Mouse (Mus musculus) testis, adult 2 months (tissue): ENCODE results near the gene Lemd1. TPM values are rescaled to one million over a fixed set of nuclear protein-coding genes. Genes with fewer than 3 reads are reported as not detected.
A peak's percentile ranks its signal among the peaks of the same experiment; 100 is the strongest.

ENCODE experiments used
- H3K27ac ChIP-seq: fragments of 200-500 bp; 2 replicates; pipeline ENCODE4 v1.5.1; 2012; ENCODE audit warnings: low read depth, low read length; ENCODE audit not compliant: control insufficient read depth, insufficient read depth
- H3K27me3 ChIP-seq: fragments of 200-500 bp; 2 replicates; pipeline ENCODE4 v1.6.1; 2012; ENCODE audit warnings: mild to moderate bottlenecking, low read length, moderate library complexity; ENCODE audit not compliant: control insufficient read depth, insufficient read depth
- H3K36me3 ChIP-seq: fragments of 200-500 bp; 2 replicates; pipeline ENCODE4 v1.6.1; 2012; ENCODE audit warnings: mild to moderate bottlenecking, low read length; ENCODE audit not compliant: control insufficient read depth, insufficient read depth
- H3K4me1 ChIP-seq: fragments of 200-500 bp; 2 replicates; pipeline ENCODE4 v1.6.1; 2012; ENCODE audit warnings: low read length; ENCODE audit not compliant: control insufficient read depth, insufficient read depth
- H3K4me3 ChIP-seq: fragments of 200-500 bp; 2 replicates; pipeline ENCODE4 v1.5.1; 2012; ENCODE audit warnings: low read depth, mild to moderate bottlenecking, low read length, moderate library complexity, mixed read lengths; ENCODE audit not compliant: control insufficient read depth
- CTCF ChIP-seq: fragments of 200-500 bp; IDR thresholded peaks from 2 replicates; pipeline ENCODE4 v1.5.1; 2012; ENCODE audit warnings: low read depth, mild to moderate bottlenecking, inconsistent platforms, low read length, moderate library complexity; ENCODE audit not compliant: control insufficient read depth, insufficient read depth, insufficient replicate concordance
- POLR2A ChIP-seq: fragments of 200-500 bp; IDR thresholded peaks from 2 replicates; pipeline ENCODE4 v1.6.1; 2012; ENCODE audit warnings: low read depth, mild to moderate bottlenecking, inconsistent platforms, low read length, moderate library complexity; ENCODE audit not compliant: control insufficient read depth
- polyA plus RNA-seq: library from polyadenylated mRNA; depleted of rRNA; stranded (reverse); fragments of >200 nt; gene quantifications from 2 replicates; pipeline ENCODE4 v1.2.3, GENCODE M21; 2012; rRNA removed

Lemd1 gene
- 162 and 173 TPM in 2 replicates for polyA plus RNA-seq

DNA sequence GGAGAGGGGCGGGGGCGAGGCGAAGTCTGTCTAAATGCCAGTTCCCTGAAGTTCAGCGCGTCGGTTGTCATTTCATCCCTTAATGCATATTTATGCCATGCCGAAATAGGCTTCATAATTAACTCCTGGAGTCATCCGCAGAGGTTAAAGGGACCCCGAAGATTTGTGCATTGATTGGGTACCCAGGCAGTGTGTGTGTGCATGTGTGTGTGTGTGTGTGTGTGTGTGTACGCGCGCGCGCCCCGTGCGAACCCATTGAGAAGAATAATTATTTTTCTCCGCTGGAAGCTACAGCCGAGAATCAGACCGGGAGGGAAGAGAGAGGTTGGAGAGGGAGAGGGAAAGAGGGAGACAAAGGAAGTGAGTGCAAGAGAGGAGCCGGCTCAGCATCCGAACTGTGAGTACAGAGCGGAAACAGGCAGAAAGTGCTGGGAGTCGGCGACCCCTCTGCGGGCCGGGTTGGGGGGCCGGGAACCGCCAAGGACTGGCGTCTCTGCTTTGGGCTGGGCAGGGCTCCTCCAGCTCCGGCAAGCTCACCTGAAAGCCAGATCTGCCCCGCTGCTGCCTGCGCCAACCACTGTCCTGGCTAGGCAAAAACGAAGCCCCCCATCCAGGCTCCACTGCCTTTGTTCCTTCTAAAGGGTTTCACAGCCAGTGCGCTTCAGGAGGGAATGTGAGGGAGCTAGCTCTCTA is at the start of gene Lemd1, which contains the start of gene AC124108.1:
TSS of gene Lemd1 (plus strand) at position 339 of the 693 bp plus-strand sequence.
TSS of gene AC124108.1 (plus strand) at position 365 of the 693 bp plus-strand sequence.
- Histone ChIP-seq H3K27me3 (peaks cover 7% of the 10 kb centered on the region; the same call in 1 of the 2 replicates), H3K4me1 (peaks cover 16% of the 10 kb centered on the region), H3K27ac (no peak within 1 kb of the TSS), H3K36me3 (no peaks in the 10 kb centered on the region), H3K4me3 (peak within 1 kb of the TSS; percentile 82)
- no peak for TF ChIP-seq POLR2A
- TF ChIP-seq CTCF: no peak

DNA sequence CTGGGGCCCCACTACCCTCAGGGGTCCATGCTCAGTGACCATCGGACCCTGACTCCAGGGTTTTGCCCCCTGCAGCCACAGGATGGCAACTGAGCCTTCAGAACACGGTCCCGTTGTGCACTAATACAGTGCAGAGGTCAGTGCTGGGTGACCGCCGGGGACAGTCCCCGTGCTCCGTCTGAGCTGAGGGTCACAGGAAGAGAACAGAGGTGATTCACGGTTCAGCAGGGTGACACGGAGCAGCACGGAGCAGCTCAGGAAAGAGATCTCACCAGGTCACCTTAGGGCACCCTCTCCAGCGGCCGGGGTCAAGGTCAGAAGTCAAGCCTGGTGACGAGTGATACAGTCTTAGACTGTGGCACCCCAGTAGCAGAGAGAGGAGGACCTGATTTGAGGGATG is 49.5 kb upstream of the Lemd1 start:
- TF ChIP-seq POLR2A (no peak), CTCF (no peak)
- no peaks in the 10 kb centered on the region for H3K36me3 ChIP-seq
- no peak overlapping the region for H3K4me3 ChIP-seq
- no peaks in the 10 kb centered on the region for H3K27me3 ChIP-seq
- H3K27ac ChIP-seq: no peak overlapping the region
- H3K4me1 ChIP-seq: peaks cover 7% of the 10 kb centered on the region

DNA sequence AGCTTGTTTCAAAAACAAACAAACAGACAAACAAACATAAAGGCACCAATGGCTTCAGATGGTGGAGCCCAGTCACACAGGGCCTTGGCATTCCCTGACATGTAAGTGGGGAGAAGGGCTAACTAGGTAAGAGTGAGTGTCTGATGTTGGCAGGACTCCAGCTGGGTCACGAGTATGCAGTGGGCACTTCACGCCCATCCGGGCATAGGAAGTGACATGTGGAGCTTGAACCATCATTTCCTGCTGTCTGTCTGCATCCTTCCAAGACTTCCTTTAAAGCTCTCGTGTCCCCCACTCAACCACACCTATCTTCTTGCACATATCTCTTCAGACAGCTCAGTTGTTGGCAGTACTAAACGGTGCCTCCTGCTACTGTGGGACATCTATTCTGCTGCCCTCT is 48.2 kb upstream of the Lemd1 start:
- H3K4me3 ChIP-seq: peak overlapping the region; percentile 65
- no peaks in the 10 kb centered on the region for H3K36me3 ChIP-seq
- no peaks in the 10 kb centered on the region for H3K27me3 ChIP-seq
- H3K27ac ChIP-seq: no peak overlapping the region
- peaks cover 7% of the 10 kb centered on the region for H3K4me1 ChIP-seq
- TF ChIP-seq CTCF (no peak), POLR2A (no peak)

DNA sequence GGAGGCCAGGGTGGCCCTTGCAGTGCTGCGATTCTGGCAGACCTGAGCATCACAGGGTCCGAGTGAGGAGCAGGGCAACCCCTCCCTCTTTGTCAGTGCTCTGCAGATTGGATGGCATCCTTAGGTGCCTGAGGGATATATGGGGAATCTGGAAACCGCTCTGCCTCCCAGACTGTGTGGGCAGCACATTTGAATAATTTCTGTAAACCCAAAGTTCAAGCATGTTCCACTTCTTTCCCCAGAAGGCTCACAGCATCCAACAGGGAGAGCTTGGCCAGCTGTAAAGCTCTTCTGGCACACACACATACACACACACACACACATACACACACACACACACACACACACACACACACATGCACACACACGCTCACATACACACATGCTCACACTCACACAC is 47.5 kb upstream of the Lemd1 start:
- peaks cover 4% of the 10 kb centered on the region for H3K4me1 ChIP-seq
- no peak overlapping the region for H3K27ac ChIP-seq
- H3K36me3 ChIP-seq: no peaks in the 10 kb centered on the region
- peak overlapping the region; percentile 65 for H3K4me3 ChIP-seq
- TF ChIP-seq POLR2A (no peak), CTCF (no peak)
- no peaks in the 10 kb centered on the region for H3K27me3 ChIP-seq

DNA sequence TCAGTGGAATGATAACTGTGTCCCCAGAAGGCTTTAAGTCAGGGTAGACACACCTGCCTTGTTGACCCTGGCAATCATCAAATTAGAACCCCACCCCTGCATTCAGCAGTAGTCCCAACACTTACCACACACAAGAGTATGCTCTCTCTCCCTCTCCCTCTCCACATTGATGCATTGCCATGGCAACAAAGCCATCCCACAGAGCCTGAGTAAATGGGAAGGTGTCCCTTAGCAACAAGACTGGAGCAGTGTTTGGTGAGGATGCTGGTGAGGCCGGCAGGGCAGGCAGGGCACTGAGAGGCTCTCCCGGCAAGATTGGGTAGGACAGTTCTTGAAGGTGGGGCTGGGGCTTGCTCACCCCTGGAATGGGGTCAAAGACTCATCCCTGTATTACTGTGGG is 47.0 kb upstream of the Lemd1 start:
- TF ChIP-seq CTCF (no peak), POLR2A (no peak; the same call in 1 of the 2 replicates)
- no peak overlapping the region for H3K27ac ChIP-seq

DNA sequence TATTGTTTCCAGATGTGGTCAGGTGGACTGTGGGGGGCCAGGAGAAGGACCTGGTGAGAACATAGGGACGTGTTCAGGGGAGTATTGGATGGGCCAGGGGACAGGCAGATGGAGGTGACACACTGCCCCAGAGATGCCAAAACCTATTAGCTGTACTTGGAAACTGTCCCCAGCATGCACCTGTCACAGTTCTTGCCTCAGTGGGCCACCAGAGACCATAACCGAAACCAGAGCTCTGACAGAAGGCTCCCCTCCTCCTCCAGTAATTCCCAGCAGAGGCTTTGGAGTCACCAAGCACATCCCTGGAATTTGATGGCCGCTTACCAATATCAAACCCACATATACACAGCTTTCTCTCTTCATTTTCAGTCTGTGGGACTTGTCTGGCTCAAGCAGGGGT is 46.4 kb upstream of the Lemd1 start:
- TF ChIP-seq POLR2A (no peak; the same call in 1 of the 2 replicates), CTCF (no peak)
- no peaks in the 10 kb centered on the region for H3K27me3 ChIP-seq

More for the DNA sequence above, 47.0 kb upstream of the Lemd1 start:
- Histone ChIP-seq H3K36me3 (no peaks in the 10 kb centered on the region), H3K27me3 (no peaks in the 10 kb centered on the region), H3K4me1 (peaks cover 4% of the 10 kb centered on the region), H3K4me3 (peak overlapping the region; percentile 65)

DNA sequence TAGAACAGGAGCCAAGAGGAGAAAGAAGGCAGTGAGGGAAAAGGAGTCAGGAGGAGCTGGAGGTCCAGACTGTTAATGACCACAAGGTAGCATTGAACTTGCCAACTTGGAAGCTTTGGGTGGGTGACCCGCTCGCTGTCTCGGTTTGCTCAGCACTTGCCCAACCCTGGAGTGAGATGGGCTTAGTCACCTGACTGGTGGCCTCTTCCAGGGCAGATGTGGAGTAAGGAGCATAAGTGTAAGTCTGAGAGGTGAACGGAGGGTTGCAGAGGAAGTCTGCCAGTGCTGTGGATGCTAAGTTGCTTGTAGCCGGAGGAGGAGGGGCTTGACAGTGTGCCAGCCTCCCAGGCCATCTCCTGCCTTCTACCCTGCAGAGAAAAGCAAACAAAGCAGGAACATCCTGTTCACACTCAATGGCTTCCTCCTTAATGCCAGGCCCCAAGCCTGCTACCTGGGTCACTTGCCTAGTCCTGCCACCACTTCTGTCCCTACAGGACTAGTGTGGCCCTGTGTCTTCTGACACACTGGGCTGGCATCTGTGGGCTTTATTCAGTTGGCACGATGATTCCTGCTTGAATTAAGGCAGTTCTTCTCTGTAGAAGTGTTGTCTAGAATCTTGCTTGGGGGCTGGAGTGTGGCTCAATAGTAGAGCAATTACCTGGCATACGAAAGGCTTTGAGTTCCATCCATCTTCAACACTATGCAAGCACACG is 45.1 kb upstream of the Lemd1 start:
- Histone ChIP-seq H3K27me3 (no peaks in the 10 kb centered on the region), H3K4me3 (peak overlapping the region; percentile 26), H3K27ac (no peak overlapping the region), H3K36me3 (no peaks in the 10 kb centered on the region), H3K4me1 (no peaks in the 10 kb centered on the region)
- TF ChIP-seq CTCF (no peak), POLR2A (no peak)

More for the DNA sequence above, 46.4 kb upstream of the Lemd1 start:
- Histone ChIP-seq H3K4me3 (peak overlapping the region; percentile 60), H3K4me1 (peaks cover 1% of the 10 kb centered on the region), H3K36me3 (no peaks in the 10 kb centered on the region), H3K27ac (no peak overlapping the region)
